Mouse (Mus musculus) layer of hippocampus, adult 8-10 months (tissue): Measurements from ENCODE around the gene Cyp4f14. TPM values are rescaled to one million over a fixed set of nuclear protein-coding genes. Genes with fewer than 3 reads are reported as not detected.

Experiments
- DNase-seq, 2 experiments: peaks; one replicate each; pipeline ENCODE4 v3.0.0; 2022; ENCODE audit warnings: low spot score in 2 of 2
- total RNA-seq, 4 experiments: library from RNA; stranded (reverse); gene quantifications; 2 replicates each; pipeline ENCODE4 v1.2.4; 2022

Gene Cyp4f14
- total RNA-seq = 1 to 10 TPM; 5.2 to 8.0 (median 6.4) TPM

GRCm38 (mm10) chr17:32917131-32917530, at the start of gene Cyp4f14:
TSS of gene Cyp4f14 (minus strand) at chr17:32917342.
- peak; percentile 7 to 15 for DNase-seq

GRCm38 (mm10) chr17:32965623-32966290, 48.6 kb upstream of the Cyp4f14 start, which contains the start of gene Zfp472:
TSS of gene Zfp472 (plus strand) at chr17:32965814.
- peak; percentile 90 to 92 for DNase-seq

- DNase-seq = peak in 1 of 2 experiments; percentile 4
These were observed 48.1 kb upstream of the Cyp4f14 start for GRCm38 (mm10) chr17:32965253-32965622.

- peak; percentile 64 to 85 for DNase-seq
These were observed 34.3 kb upstream of the Cyp4f14 start for GRCm38 (mm10) chr17:32951441-32951840.

- DNase-seq = no peak
These were observed 33.9 kb upstream of the Cyp4f14 start for GRCm38 (mm10) chr17:32951006-32951405.

GRCm38 (mm10) chr17:32950136-32950535, 33.0 kb upstream of the Cyp4f14 start:
- DNase-seq = no peak

GRCm38 (mm10) chr17:32947215-32947914, 30.2 kb upstream of the Cyp4f14 start, which contains the start of gene Cyp4f13:
TSS of gene Cyp4f13 (minus strand) at chr17:32947402.
- peak; percentile 89 to 91 for DNase-seq

GRCm38 (mm10) chr17:32946716-32947115, 29.6 kb upstream of the Cyp4f14 start:
- DNase-seq = no peak

GRCm38 (mm10) chr17:32944402-32945035, 27.4 kb upstream of the Cyp4f14 start:
- no peak for DNase-seq

GRCm38 (mm10) chr17:32943661-32944060, 26.5 kb upstream of the Cyp4f14 start:
- DNase-seq = no peak

- no peak for DNase-seq
These were observed 22.7 kb upstream of the Cyp4f14 start for GRCm38 (mm10) chr17:32939831-32940230.

- no peak for DNase-seq
These were observed 10.7 kb upstream of the Cyp4f14 start for GRCm38 (mm10) chr17:32927803-32928202.

GRCm38 (mm10) chr17:32924658-32925312, 7.6 kb upstream of the Cyp4f14 start:
- peak; percentile 42 to 65 for DNase-seq

- DNase-seq = no peak
These were observed 6.5 kb upstream of the Cyp4f14 start for GRCm38 (mm10) chr17:32923681-32924080.

- no peak for DNase-seq
These were observed 2.0 kb upstream of the Cyp4f14 start for GRCm38 (mm10) chr17:32919123-32919522.

GRCm38 (mm10) chr17:32916075-32916474, 1.1 kb downstream of the Cyp4f14 start:
- DNase-seq = no peak

- no peak for DNase-seq
These were observed 11.0 kb downstream of the Cyp4f14 start for GRCm38 (mm10) chr17:32906172-32906571.

- peak in 1 of 2 experiments; percentile 25 for DNase-seq
These were observed 11.9 kb downstream of the Cyp4f14 start for GRCm38 (mm10) chr17:32905239-32905638.

GRCm38 (mm10) chr17:32904414-32904813, 12.7 kb downstream of the Cyp4f14 start:
- DNase-seq = no peak

GRCm38 (mm10) chr17:32901751-32902525, 15.2 kb downstream of the Cyp4f14 start:
- no peak for DNase-seq

GRCm38 (mm10) chr17:32895421-32895820, 21.7 kb downstream of the Cyp4f14 start:
- no peak for DNase-seq
